Mouse (Mus musculus): ENCODE measurements around the gene Dbr1.

- TF ChIP-seq RCOR1 (conservative IDR thresholded peaks at IDR 0.05; ENCODE audit: low read depth, low read length) (no peak), JUND (conservative IDR thresholded peaks at IDR 0.05; ENCODE audit: low read depth, low read length) (no peak), POLR2A (IDR thresholded peaks at IDR 0.05; ENCODE audit: low read depth, low read length) (no peak), CTCF (conservative IDR thresholded peaks at IDR 0.05 in 1 of 2, IDR thresholded peaks at IDR 0.05 in 1 of 2; ENCODE audit: low read depth in 2 of 2, low read length in 2 of 2) (no peak), POLR2AphosphoS2 (IDR thresholded peaks at IDR 0.05; ENCODE audit: low read depth, low read length) (no peak), RAD21 (IDR thresholded peaks at IDR 0.05; ENCODE audit: low read depth, low read length) (no peak), SIN3A (IDR thresholded peaks at IDR 0.05; ENCODE audit: low read length) (no peak), USF1 (IDR thresholded peaks at IDR 0.05; ENCODE audit: low read depth, low read length) (no peak)
Measured at GRCm38 (mm10) chr9:99531865-99532264, 43.7 kb upstream of the Dbr1 start.
